Mouse (Mus musculus): Measurements from ENCODE around the gene Bap1.

DNA sequence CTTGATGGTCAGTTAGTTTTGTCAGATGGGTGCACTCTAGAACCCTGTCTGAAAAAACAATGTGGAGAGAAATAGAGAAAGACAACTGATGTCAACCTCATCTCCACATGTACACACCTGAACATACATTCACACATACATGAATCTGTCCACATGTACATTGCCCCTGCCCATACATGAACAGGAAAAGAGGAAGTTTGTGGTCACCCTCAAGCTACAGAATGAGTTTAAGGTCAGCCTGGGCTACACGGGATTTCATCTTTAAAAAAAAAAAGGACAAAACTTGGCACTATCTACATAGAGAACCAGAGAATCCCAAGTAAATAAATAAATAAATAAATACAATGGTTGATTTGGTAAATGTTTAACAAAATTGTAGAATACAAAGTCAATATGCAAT, 6.5 kb upstream of the Bap1 start:
- no peak for TF ChIP-seq CTCF (IDR thresholded peaks at IDR 0.05; ENCODE audit: low read depth, low read length)
- TF ChIP-seq POLR2A (IDR thresholded peaks at IDR 0.05; ENCODE audit: borderline replicate concordance, low read depth, low read length): no peak
